ENCODE assay signal across 9 mouse cellular contexts in the genomic region with DNA sequence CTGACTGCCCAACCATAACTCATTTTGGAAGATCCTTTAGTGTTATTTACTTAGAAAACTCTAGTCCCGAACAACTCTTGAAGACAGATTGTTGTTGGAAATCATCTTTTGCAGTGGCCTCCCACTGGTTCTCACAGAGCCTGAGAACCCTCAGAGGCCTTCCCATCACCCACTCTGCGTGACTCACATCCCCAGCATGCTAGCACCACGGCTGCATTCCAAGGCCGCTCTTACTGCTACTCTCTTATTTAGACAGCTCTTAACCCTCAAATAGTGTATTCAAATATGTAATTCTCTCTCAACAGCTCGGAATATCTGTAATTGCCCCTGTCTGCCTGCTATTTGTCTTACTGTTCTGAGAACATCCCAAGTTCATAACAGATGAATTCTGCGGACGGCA. TPM values are rescaled to one million over a fixed set of nuclear protein-coding genes. Genes with fewer than 3 reads are reported as not detected.
DNase-seq lines count a peak whose midpoint lies in the region; ATAC-seq and TF ChIP-seq lines count a peak whose summit lies in the region.
"Had no signal": no experiment of that assay in that cellular context is flagged by ENCODE, and none has a peak within 500 bp of the region (broad histone marks: within the 10 kb centered on the region; RNA-seq: fewer than 3 reads in every experiment).

No protein-coding gene starts in this region.

- peak; percentile 9 for DNase-seq in gastrocnemius, postnatal 10 days
- DNase-seq in gastrocnemius, adult 8-10 months (ENCODE audit: low spot score in 2 of 2): no peak
- DNase-seq in urinary bladder, postnatal 14 days (ENCODE audit: low spot score): peak; percentile 70
- no peak for DNase-seq in urinary bladder, postnatal 4 days (ENCODE audit: low spot score in 2 of 2)
- DNase-seq in left cerebral cortex, postnatal 14 days (ENCODE audit: low spot score in 2 of 2): peak; percentile 51 to 58
- peak; percentile 22 for DNase-seq in stomach, postnatal 0 days (ENCODE audit: low spot score)
- no peak for DNase-seq in hindbrain, embryonic 11.5 days (ENCODE audit: low spot score)
- DNase-seq in spleen, postnatal 36 days (ENCODE audit: low spot score in 2 of 2): no peak

- no peaks in the 10 kb centered on the region for H3K9me3 ChIP-seq in stomach, postnatal 0 days (ENCODE audit: control insufficient read depth, low read length)
- no peaks in the 10 kb centered on the region for H3K9me3 ChIP-seq in hindbrain, embryonic 11.5 days (ENCODE audit: control insufficient read depth, low read length)
- H3K9me3 ChIP-seq: embryonic facial prominence, embryonic 15.5 days had no signal

- intact Hi-C loops in left cerebral cortex, postnatal 14 days (cut with DNase I): no loop called here

- no peak for TF ChIP-seq EP300 in stomach, postnatal 0 days (optimal IDR thresholded peaks at IDR 0.05)

- no peaks in the 10 kb centered on the region for H3K36me3 ChIP-seq in stomach, postnatal 0 days (ENCODE audit: control insufficient read depth, insufficient read depth, low read length)
- H3K36me3 ChIP-seq in hindbrain, embryonic 11.5 days (ENCODE audit: control insufficient read depth, insufficient read depth, low read length): no peaks in the 10 kb centered on the region
- H3K36me3 ChIP-seq: embryonic facial prominence, embryonic 15.5 days had no signal

- H3K4me2 ChIP-seq in stomach, postnatal 0 days (replicated peaks; ENCODE audit: low read depth): no peak overlapping the region
- H3K4me2 ChIP-seq in hindbrain, embryonic 11.5 days (replicated peaks; ENCODE audit: low read depth, low read length): no peak overlapping the region
- H3K4me2 ChIP-seq: embryonic facial prominence, embryonic 15.5 days had no signal

- H3K27me3 ChIP-seq in stomach, postnatal 0 days (ENCODE audit: control insufficient read depth, insufficient read depth, low read length): no peaks in the 10 kb centered on the region
- H3K27me3 ChIP-seq in hindbrain, embryonic 11.5 days (ENCODE audit: control insufficient read depth, insufficient read depth, low read length): no peaks in the 10 kb centered on the region
- H3K27me3 ChIP-seq: embryonic facial prominence, embryonic 15.5 days had no signal

- no peak overlapping the region for H3K27ac ChIP-seq in stomach, postnatal 0 days (replicated peaks)
- H3K27ac ChIP-seq in hindbrain, embryonic 11.5 days (ENCODE audit: low read depth, low read length): no peak overlapping the region
- H3K27ac ChIP-seq: embryonic facial prominence, embryonic 15.5 days had no signal

- no peaks in the 10 kb centered on the region for H3K4me1 ChIP-seq in stomach, postnatal 0 days (replicated peaks; ENCODE audit: control insufficient read depth, insufficient read depth)
- no peaks in the 10 kb centered on the region for H3K4me1 ChIP-seq in hindbrain, embryonic 11.5 days (replicated peaks; ENCODE audit: control insufficient read depth, insufficient read depth, low read length)
- H3K4me1 ChIP-seq: embryonic facial prominence, embryonic 15.5 days had no signal

- no peak overlapping the region for H3K9ac ChIP-seq in stomach, postnatal 0 days (ENCODE audit: low read length)
- no peak overlapping the region for H3K9ac ChIP-seq in hindbrain, embryonic 11.5 days (ENCODE audit: low read depth, low read length)
- H3K9ac ChIP-seq: embryonic facial prominence, embryonic 15.5 days had no signal

- 32% methylated on average over 7 of the region's 7 CpGs for WGBS in stomach, postnatal 0 days
- 60% methylated on average over 7 of the region's 7 CpGs for WGBS in hindbrain, embryonic 11.5 days

- ATAC-seq in stomach, postnatal 0 days (ENCODE audit: low FRiP score, low TSS enrichment): peak; percentile 51; the same call in 1 of the 2 replicates
- no peak for ATAC-seq in hindbrain, embryonic 11.5 days (ENCODE audit: low FRiP score)

- no peak overlapping the region for H3K4me3 ChIP-seq in stomach, postnatal 0 days (ENCODE audit: low read depth, low read length)
- no peak overlapping the region for H3K4me3 ChIP-seq in hindbrain, embryonic 11.5 days (ENCODE audit: low read depth, low read length)
- H3K4me3 ChIP-seq: embryonic facial prominence, embryonic 15.5 days had no signal

- TF ChIP-seq CTCF in stomach, postnatal 0 days (IDR thresholded peaks at IDR 0.05; ENCODE audit: low read depth): no peak

RNA-seq across cellular contexts. Expression of gene Fam160a1, which starts 2.9 kb away (rescaled TPM):
- 10 to 100 TPM; 47.1 to 51.1 TPM for total RNA-seq in gastrocnemius, postnatal 10 days (2021)
- 10 to 100 TPM; 52.1 to 58.4 (median 56.9) TPM for total RNA-seq in gastrocnemius, adult 8-10 months (2022)
- 1 to 10 TPM; 5.2 to 5.4 TPM for total RNA-seq in left cerebral cortex, postnatal 14 days (2021)
- 8.9 and 9.4 TPM in 2 replicates for polyA plus RNA-seq in stomach, postnatal 0 days (2015; fragmentation: Nextera tagmentation; extraction: Ambion mirVana)
- polyA plus RNA-seq in hindbrain, embryonic 11.5 days (2014; fragmentation: Nextera tagmentation; extraction: Ambion mirVana): 0.60 and 0.73 TPM in 2 replicates

Comparison
In these comparisons a context has a peak if more than half of its experiments do, and no peak if none do; other contexts are left out.
1. DNase-seq: peak in gastrocnemius, postnatal 10 days (single experiment), urinary bladder, postnatal 14 days (single experiment), left cerebral cortex, postnatal 14 days (2 of 2) and stomach, postnatal 0 days (single experiment); none in gastrocnemius, adult 8-10 months (0 of 2), urinary bladder, postnatal 4 days (0 of 2), hindbrain, embryonic 11.5 days (single experiment) and spleen, postnatal 36 days (0 of 2).
2. RNA of gene Fam160a1, which starts 2.9 kb away (total RNA-seq): 52.1 to 58.4 TPM in gastrocnemius, adult 8-10 months and 47.1 to 51.1 TPM in gastrocnemius, postnatal 10 days; 5.2 to 5.4 TPM in left cerebral cortex, postnatal 14 days; every median in the first group is over 4 times any median in the second.